Mouse (Mus musculus): ENCODE data around the gene Oxnad1. TPM values are rescaled to one million over a fixed set of nuclear protein-coding genes. Genes with fewer than 3 reads are reported as not detected.
A peak's percentile ranks its signal among the peaks of the same experiment; 100 is the strongest.
"Not testable (repeated sequence)": the region's sequence is repeated elsewhere in the genome, so short reads cannot be mapped to it uniquely, and the experiment has no call there.

Oxnad1 gene
- polyA plus RNA-seq, 1 experiment from 2014 or later = 12.1 TPM

GRCm38 (mm10) chr14:32128409-32128808 lies 43.2 kb downstream of the Oxnad1 start:
- 76% methylated on average over 5 of the region's 5 CpGs for WGBS
- Histone ChIP-seq H3K9ac (replicated peaks; ENCODE audit: low read depth) (no peak overlapping the region), H3K36me3 (ENCODE audit: insufficient read depth, low read length) (no peaks in the 10 kb centered on the region), H3K4me1 (ENCODE audit: insufficient read depth, low read depth, low read length) (no peaks in the 10 kb centered on the region), H3K4me3 (ENCODE audit: low read depth, low read length) (no peak overlapping the region), H3K4me2 (replicated peaks; ENCODE audit: low read depth, low read length) (no peak overlapping the region), H3K27ac (ENCODE audit: low read length) (no peak overlapping the region), H3K9me3 (ENCODE audit: low read length) (no peaks in the 10 kb centered on the region), H3K27me3 (replicated peaks; ENCODE audit: insufficient read depth, low read length) (0 out of 2 replicates have a peak, but pooled peaks cover 3% of the 10 kb centered on the region)
- TF ChIP-seq CTCF (IDR thresholded peaks at IDR 0.05) = no peak
- TF ChIP-seq EP300 (IDR thresholded peaks at IDR 0.05) = no peak
- ATAC-seq = no peak
- no peak for DNase-seq (ENCODE audit: low spot score)

- WGBS = 24% methylated on average over 4 of the region's 4 CpGs
- ATAC-seq (no peak), DNase-seq (ENCODE audit: low spot score) (no peak)
- no peaks in the 10 kb centered on the region for H3K36me3 ChIP-seq (ENCODE audit: insufficient read depth, low read length)
- no peaks in the 10 kb centered on the region for H3K4me1 ChIP-seq (ENCODE audit: insufficient read depth, low read depth, low read length)
- H3K9ac ChIP-seq (replicated peaks; ENCODE audit: low read depth) = no peak overlapping the region
- no peak overlapping the region for H3K27ac ChIP-seq (ENCODE audit: low read length)
- 0 out of 2 replicates have a peak, but pooled peaks cover 3% of the 10 kb centered on the region for H3K27me3 ChIP-seq (replicated peaks; ENCODE audit: insufficient read depth, low read length)
- H3K9me3 ChIP-seq (ENCODE audit: low read length) = no peaks in the 10 kb centered on the region
- no peak overlapping the region for H3K4me3 ChIP-seq (ENCODE audit: low read depth, low read length)
- no peak for TF ChIP-seq EP300 (IDR thresholded peaks at IDR 0.05)
- TF ChIP-seq CTCF (IDR thresholded peaks at IDR 0.05) = no peak
- no peak overlapping the region for H3K4me2 ChIP-seq (replicated peaks; ENCODE audit: low read depth, low read length)
Observed at GRCm38 (mm10) chr14:32131836-32132235, 46.7 kb downstream of the Oxnad1 start.

GRCm38 (mm10) chr14:32134293-32134692 lies 49.1 kb downstream of the Oxnad1 start:
- Histone ChIP-seq H3K9me3 (ENCODE audit: low read length) (no peaks in the 10 kb centered on the region), H3K4me1 (ENCODE audit: insufficient read depth, low read depth, low read length) (no peaks in the 10 kb centered on the region), H3K4me2 (replicated peaks; ENCODE audit: low read depth, low read length) (no peak overlapping the region), H3K4me3 (ENCODE audit: low read depth, low read length) (no peak overlapping the region), H3K27ac (ENCODE audit: low read length) (no peak overlapping the region), H3K27me3 (replicated peaks; ENCODE audit: insufficient read depth, low read length) (0 out of 2 replicates have a peak, but pooled peaks cover 3% of the 10 kb centered on the region), H3K36me3 (ENCODE audit: insufficient read depth, low read length) (no peaks in the 10 kb centered on the region), H3K9ac (replicated peaks; ENCODE audit: low read depth) (no peak overlapping the region)
- TF ChIP-seq EP300 (IDR thresholded peaks at IDR 0.05) (no peak), CTCF (IDR thresholded peaks at IDR 0.05) (no peak)
- DNase-seq (ENCODE audit: low spot score) (peak; percentile 25), ATAC-seq (no peak)
- WGBS = 43% methylated on average over 2 of the region's 2 CpGs

- not testable (repeated sequence) for H3K9me3 ChIP-seq (ENCODE audit: low read length); H3K27ac ChIP-seq (ENCODE audit: low read length); DNase-seq (ENCODE audit: low spot score); H3K9ac ChIP-seq (replicated peaks; ENCODE audit: low read depth); H3K4me1 ChIP-seq (ENCODE audit: insufficient read depth, low read depth, low read length); H3K27me3 ChIP-seq (replicated peaks; ENCODE audit: insufficient read depth, low read length); H3K4me2 ChIP-seq (replicated peaks; ENCODE audit: low read depth, low read length); ATAC-seq; H3K4me3 ChIP-seq (ENCODE audit: low read depth, low read length); H3K36me3 ChIP-seq (ENCODE audit: insufficient read depth, low read length)
- WGBS = 39% methylated on average over 3 of the region's 3 CpGs
Observed at GRCm38 (mm10) chr14:32136467-32136866, 51.3 kb downstream of the Oxnad1 start.

GRCm38 (mm10) chr14:32140359-32140965 lies 55.3 kb downstream of the Oxnad1 start:
- TF ChIP-seq CTCF (IDR thresholded peaks at IDR 0.05) = no peak
- WGBS = 80% methylated on average over 5 of the region's 5 CpGs
- DNase-seq (ENCODE audit: low spot score) (no peak), ATAC-seq (no peak)
- no peak overlapping the region for H3K4me2 ChIP-seq (replicated peaks; ENCODE audit: low read depth, low read length)
- no peak overlapping the region for H3K27ac ChIP-seq (ENCODE audit: low read length)
- no peaks in the 10 kb centered on the region for H3K9me3 ChIP-seq (ENCODE audit: low read length)
- no peak overlapping the region for H3K9ac ChIP-seq (replicated peaks; ENCODE audit: low read depth)
- H3K4me3 ChIP-seq (ENCODE audit: low read depth, low read length) = no peak overlapping the region
- no peaks in the 10 kb centered on the region for H3K36me3 ChIP-seq (ENCODE audit: insufficient read depth, low read length)
- no peaks in the 10 kb centered on the region for H3K4me1 ChIP-seq (ENCODE audit: insufficient read depth, low read depth, low read length)
- no peaks in the 10 kb centered on the region for H3K27me3 ChIP-seq (replicated peaks; ENCODE audit: insufficient read depth, low read length)

- H3K4me2 ChIP-seq (replicated peaks; ENCODE audit: low read depth, low read length) = no peak within 1 kb of the TSS
- no peaks in the 10 kb centered on the region for H3K36me3 ChIP-seq (ENCODE audit: insufficient read depth, low read length)
- no peak within 1 kb of the TSS for H3K9ac ChIP-seq (replicated peaks; ENCODE audit: low read depth)
- H3K4me1 ChIP-seq (ENCODE audit: insufficient read depth, low read depth, low read length) = no peaks in the 10 kb centered on the region
- DNase-seq (ENCODE audit: low spot score) (no peak), ATAC-seq (no peak)
- no peaks in the 10 kb centered on the region for H3K9me3 ChIP-seq (ENCODE audit: low read length)
- H3K27me3 ChIP-seq (replicated peaks; ENCODE audit: insufficient read depth, low read length) = no peaks in the 10 kb centered on the region
- TF ChIP-seq EP300 (IDR thresholded peaks at IDR 0.05) (no peak), CTCF (IDR thresholded peaks at IDR 0.05) (no peak)
- no peak within 1 kb of the TSS for H3K27ac ChIP-seq (ENCODE audit: low read length)
- WGBS = 83% methylated on average over 5 of the region's 5 CpGs
- no peak within 1 kb of the TSS for H3K4me3 ChIP-seq (ENCODE audit: low read depth, low read length)
Observed at GRCm38 (mm10) chr14:32141723-32142122, 56.5 kb downstream of the Oxnad1 start, which contains the start of gene Msmb. Gene Msmb (plus strand): TSS chr14:32142023.

GRCm38 (mm10) chr14:32144734-32145133 lies 59.6 kb downstream of the Oxnad1 start:
- H3K27ac ChIP-seq (ENCODE audit: low read length) = no peak overlapping the region
- TF ChIP-seq EP300 (IDR thresholded peaks at IDR 0.05) = no peak
- no peak for TF ChIP-seq CTCF (IDR thresholded peaks at IDR 0.05)
- H3K27me3 ChIP-seq (replicated peaks; ENCODE audit: insufficient read depth, low read length) = no peaks in the 10 kb centered on the region; the same call in 1 of the 2 replicates
- no peaks in the 10 kb centered on the region for H3K4me1 ChIP-seq (ENCODE audit: insufficient read depth, low read depth, low read length)
- no peak overlapping the region for H3K4me3 ChIP-seq (ENCODE audit: low read depth, low read length)
- H3K9me3 ChIP-seq (ENCODE audit: low read length) = peaks cover 4% of the 10 kb centered on the region; the same call in 1 of the 2 replicates
- ATAC-seq (no peak), DNase-seq (ENCODE audit: low spot score) (no peak)
- no peak overlapping the region for H3K4me2 ChIP-seq (replicated peaks; ENCODE audit: low read depth, low read length)
- no peaks in the 10 kb centered on the region for H3K36me3 ChIP-seq (ENCODE audit: insufficient read depth, low read length)
- no peak overlapping the region for H3K9ac ChIP-seq (replicated peaks; ENCODE audit: low read depth)

Measured in lung, postnatal 0 days (tissue).